Mouse (Mus musculus): Measurements from ENCODE around the gene Tomm40. TPM values are rescaled to one million over a fixed set of nuclear protein-coding genes. Genes with fewer than 3 reads are reported as not detected.

Tomm40 gene
- polyA plus RNA-seq, 1 experiment = 111 TPM

GRCm38 (mm10) chr7:19717346-19717745 is 2.1 kb upstream of the Tomm40 start:
- TF ChIP-seq CTCF (IDR thresholded peaks at IDR 0.05; ENCODE audit: borderline replicate concordance, extremely low read depth, insufficient read depth, insufficient read length) = no peak
- no peak for TF ChIP-seq POLR2A (IDR thresholded peaks at IDR 0.05; ENCODE audit: borderline replicate concordance, extremely low read depth, insufficient read depth, insufficient read length, poor library complexity, severe bottlenecking)
- DNase-seq (ENCODE audit: low read depth) = no peak

GRCm38 (mm10) chr7:19716822-19717221 is 1.6 kb upstream of the Tomm40 start:
- TF ChIP-seq POLR2A (IDR thresholded peaks at IDR 0.05; ENCODE audit: borderline replicate concordance, extremely low read depth, insufficient read depth, insufficient read length, poor library complexity, severe bottlenecking) = no peak
- no peak for TF ChIP-seq CTCF (IDR thresholded peaks at IDR 0.05; ENCODE audit: borderline replicate concordance, extremely low read depth, insufficient read depth, insufficient read length)

GRCm38 (mm10) chr7:19716055-19716682 is 931 bp upstream of the Tomm40 start:
- DNase-seq (ENCODE audit: low read depth) = no peak
- no peak; the same call in 1 of the 2 replicates for TF ChIP-seq POLR2A (IDR thresholded peaks at IDR 0.05; ENCODE audit: borderline replicate concordance, extremely low read depth, insufficient read depth, insufficient read length, poor library complexity, severe bottlenecking)
- no peak for TF ChIP-seq CTCF (IDR thresholded peaks at IDR 0.05; ENCODE audit: borderline replicate concordance, extremely low read depth, insufficient read depth, insufficient read length)

More at GRCm38 (mm10) chr7:19716822-19717221, 1.6 kb upstream of the Tomm40 start:
- no peak for DNase-seq (ENCODE audit: low read depth)

- DNase-seq (ENCODE audit: low read depth) = no peak
- TF ChIP-seq CTCF (IDR thresholded peaks at IDR 0.05; ENCODE audit: borderline replicate concordance, extremely low read depth, insufficient read depth, insufficient read length) (no peak), POLR2A (IDR thresholded peaks at IDR 0.05; ENCODE audit: borderline replicate concordance, extremely low read depth, insufficient read depth, insufficient read length, poor library complexity, severe bottlenecking) (no peak)
Observed at GRCm38 (mm10) chr7:19714836-19715235, 402 bp downstream of the Tomm40 start.

GRCm38 (mm10) chr7:19713598-19713997 is 1.6 kb downstream of the Tomm40 start:
- no peak for TF ChIP-seq CTCF (IDR thresholded peaks at IDR 0.05; ENCODE audit: borderline replicate concordance, extremely low read depth, insufficient read depth, insufficient read length)
- TF ChIP-seq POLR2A (IDR thresholded peaks at IDR 0.05; ENCODE audit: borderline replicate concordance, extremely low read depth, insufficient read depth, insufficient read length, poor library complexity, severe bottlenecking) = no peak

GRCm38 (mm10) chr7:19713196-19713595 is 2.0 kb downstream of the Tomm40 start:
- peak; percentile 5 for DNase-seq (ENCODE audit: low read depth)
- TF ChIP-seq CTCF (IDR thresholded peaks at IDR 0.05; ENCODE audit: borderline replicate concordance, extremely low read depth, insufficient read depth, insufficient read length) (peak; percentile 34; the same call in 1 of the 2 replicates), POLR2A (IDR thresholded peaks at IDR 0.05; ENCODE audit: borderline replicate concordance, extremely low read depth, insufficient read depth, insufficient read length, poor library complexity, severe bottlenecking) (no peak)

More at GRCm38 (mm10) chr7:19713598-19713997, 1.6 kb downstream of the Tomm40 start:
- no peak for DNase-seq (ENCODE audit: low read depth)

- TF ChIP-seq POLR2A (IDR thresholded peaks at IDR 0.05; ENCODE audit: borderline replicate concordance, extremely low read depth, insufficient read depth, insufficient read length, poor library complexity, severe bottlenecking) (no peak), CTCF (IDR thresholded peaks at IDR 0.05; ENCODE audit: borderline replicate concordance, extremely low read depth, insufficient read depth, insufficient read length) (peak; percentile 22; the same call in 1 of the 2 replicates)
- DNase-seq (ENCODE audit: low read depth) = peak; percentile 17
Observed at GRCm38 (mm10) chr7:19712414-19712813, 2.8 kb downstream of the Tomm40 start.

GRCm38 (mm10) chr7:19710650-19711049 is 4.6 kb downstream of the Tomm40 start:
- no peak for TF ChIP-seq CTCF (IDR thresholded peaks at IDR 0.05; ENCODE audit: borderline replicate concordance, extremely low read depth, insufficient read depth, insufficient read length)
- no peak for TF ChIP-seq POLR2A (IDR thresholded peaks at IDR 0.05; ENCODE audit: borderline replicate concordance, extremely low read depth, insufficient read depth, insufficient read length, poor library complexity, severe bottlenecking)
- no peak for DNase-seq (ENCODE audit: low read depth)

GRCm38 (mm10) chr7:19705271-19705670 is 10.0 kb downstream of the Tomm40 start:
- no peak for TF ChIP-seq POLR2A (IDR thresholded peaks at IDR 0.05; ENCODE audit: borderline replicate concordance, extremely low read depth, insufficient read depth, insufficient read length, poor library complexity, severe bottlenecking)
- TF ChIP-seq CTCF (IDR thresholded peaks at IDR 0.05; ENCODE audit: borderline replicate concordance, extremely low read depth, insufficient read depth, insufficient read length) = no peak
- no peak for DNase-seq (ENCODE audit: low read depth)

GRCm38 (mm10) chr7:19704475-19704874 is 10.8 kb downstream of the Tomm40 start:
- TF ChIP-seq CTCF (IDR thresholded peaks at IDR 0.05; ENCODE audit: borderline replicate concordance, extremely low read depth, insufficient read depth, insufficient read length) (no peak), POLR2A (IDR thresholded peaks at IDR 0.05; ENCODE audit: borderline replicate concordance, extremely low read depth, insufficient read depth, insufficient read length, poor library complexity, severe bottlenecking) (no peak)
- DNase-seq (ENCODE audit: low read depth) = no peak

- TF ChIP-seq POLR2A (IDR thresholded peaks at IDR 0.05; ENCODE audit: borderline replicate concordance, extremely low read depth, insufficient read depth, insufficient read length, poor library complexity, severe bottlenecking) (no peak), CTCF (IDR thresholded peaks at IDR 0.05; ENCODE audit: borderline replicate concordance, extremely low read depth, insufficient read depth, insufficient read length) (no peak)
Observed at GRCm38 (mm10) chr7:19702859-19703555, 12.2 kb downstream of the Tomm40 start.

More at GRCm38 (mm10) chr7:19702859-19703555, 12.2 kb downstream of the Tomm40 start:
- no peak for DNase-seq (ENCODE audit: low read depth)

Measured in brain, embryonic 14.5 days (tissue).